Mouse (Mus musculus): ENCODE results near the gene Map3k15. TPM values are rescaled to one million over a fixed set of nuclear protein-coding genes. Genes with fewer than 3 reads are reported as not detected.

Map3k15 gene
- total RNA-seq, 2 experiments from 2014 or later = 1.4 to 2.0 TPM

DNA sequence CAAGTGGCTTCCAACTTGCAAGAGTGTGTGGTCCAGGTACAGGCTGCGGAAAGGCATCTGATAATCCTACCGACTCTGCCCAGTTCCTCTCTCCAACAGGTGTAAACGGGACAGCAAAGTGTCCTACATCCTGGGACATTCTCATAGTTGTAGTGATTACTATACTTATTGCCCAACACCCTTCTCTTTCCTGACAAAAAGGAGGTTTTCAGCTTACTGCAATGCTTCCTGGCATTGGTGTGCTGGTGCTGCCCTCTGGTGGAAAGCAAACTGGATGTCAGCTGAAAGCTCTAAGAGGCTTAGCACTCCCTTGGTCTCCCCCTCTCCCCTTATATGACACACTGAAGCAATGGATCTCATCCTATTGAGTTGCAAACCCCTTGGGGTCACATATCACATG lies 128.4 kb downstream of the Map3k15 start:
- DNase-seq = peak; percentile 69
- intact Hi-C loops (cut with DNase I) = loop anchor here (5.0 to 10.0 kb wide), 3 partner anchors 142 to 672 kb away; partner anchors contain the start of gene Sh3kbp1

DNA sequence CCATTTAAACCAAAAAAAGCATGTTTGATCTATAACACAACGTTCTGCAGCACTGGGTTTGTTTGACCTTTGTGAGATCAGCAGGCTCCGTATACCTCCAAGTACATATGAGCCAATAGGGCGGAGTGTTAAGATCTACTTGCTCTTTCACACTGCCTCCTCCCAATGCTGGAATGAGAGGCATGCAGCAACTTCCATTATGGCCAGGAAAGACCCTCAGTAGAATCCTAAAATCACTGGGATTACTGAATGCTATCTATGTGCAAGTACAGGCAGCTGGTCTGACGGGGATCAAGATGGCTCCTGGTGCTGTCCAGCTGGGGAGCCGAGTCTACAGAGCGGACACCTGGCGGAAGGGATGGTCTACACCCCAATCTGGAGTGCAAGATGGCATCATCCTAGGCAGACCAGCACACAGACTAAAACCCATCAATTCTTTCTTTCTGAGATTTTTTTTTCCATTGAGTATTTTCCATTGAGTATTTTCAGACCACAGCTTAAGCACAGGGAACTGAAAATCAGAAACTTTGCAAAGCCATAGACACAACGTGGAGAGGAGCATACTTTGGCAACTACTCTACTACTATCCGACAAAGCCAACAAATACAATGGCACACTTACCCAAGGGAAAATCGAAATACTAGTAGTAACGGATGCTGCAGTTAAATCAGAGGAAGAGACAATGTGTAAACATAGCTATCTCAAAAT lies 146.1 kb downstream of the Map3k15 start:
- intact Hi-C loops (cut with DNase I) = no loop called here
- DNase-seq = no peak

DNA sequence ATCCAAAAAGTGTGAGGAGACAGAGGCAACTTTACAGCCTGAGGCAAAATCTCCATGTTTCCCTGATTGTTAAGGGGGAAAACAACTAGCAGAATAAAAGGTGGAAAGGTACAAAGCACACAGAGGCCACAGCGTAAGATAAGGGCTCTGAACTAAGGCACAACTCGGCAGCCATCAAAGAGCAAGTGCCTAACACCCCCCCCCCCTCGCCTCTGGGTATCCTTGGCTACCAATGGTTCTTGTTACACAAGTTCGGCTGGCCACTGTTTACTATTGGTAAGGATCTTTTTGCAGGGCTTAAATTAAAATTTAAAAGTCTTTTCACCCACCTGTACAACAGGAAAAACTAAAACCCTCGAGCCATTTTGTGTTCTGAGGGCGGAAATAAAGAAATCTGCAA lies 147.5 kb downstream of the Map3k15 start:
- DNase-seq = no peak
- intact Hi-C loops (cut with DNase I) = loop anchor here (5.0 kb wide), 1 partner anchor 878 kb away; no protein-coding TSS in a partner anchor

DNA sequence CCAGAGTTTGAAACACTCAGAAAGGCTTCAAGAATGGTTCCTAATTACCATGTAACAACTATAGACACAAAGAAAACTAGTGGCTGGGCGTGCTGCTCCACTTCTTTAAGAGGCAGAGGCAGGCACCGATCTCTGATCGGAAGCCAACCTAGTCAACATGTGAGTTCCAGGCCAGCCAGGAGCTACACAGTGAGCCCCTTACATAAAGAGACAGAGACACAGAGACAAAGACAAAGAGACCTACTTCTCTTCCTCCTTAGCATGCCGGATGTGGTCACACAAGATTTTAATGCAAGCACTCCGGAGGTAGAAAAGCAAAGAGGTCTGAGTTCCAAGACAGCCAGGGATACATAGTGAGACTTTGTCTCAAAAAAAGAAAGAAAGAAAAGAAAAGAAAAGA lies 147.9 kb downstream of the Map3k15 start:
- intact Hi-C loops (cut with DNase I) = loop anchor here (5.0 kb wide), 1 partner anchor 879 kb away; no protein-coding TSS in a partner anchor
- DNase-seq = no peak

- intact Hi-C loops (cut with DNase I) = loop anchor here (5.0 kb wide), 1 partner anchor 880 kb away; no protein-coding TSS in a partner anchor
- DNase-seq = no peak
Measured at GRCm38 (mm10) chrX:160137177-160137860, 149.1 kb downstream of the Map3k15 start.

DNA sequence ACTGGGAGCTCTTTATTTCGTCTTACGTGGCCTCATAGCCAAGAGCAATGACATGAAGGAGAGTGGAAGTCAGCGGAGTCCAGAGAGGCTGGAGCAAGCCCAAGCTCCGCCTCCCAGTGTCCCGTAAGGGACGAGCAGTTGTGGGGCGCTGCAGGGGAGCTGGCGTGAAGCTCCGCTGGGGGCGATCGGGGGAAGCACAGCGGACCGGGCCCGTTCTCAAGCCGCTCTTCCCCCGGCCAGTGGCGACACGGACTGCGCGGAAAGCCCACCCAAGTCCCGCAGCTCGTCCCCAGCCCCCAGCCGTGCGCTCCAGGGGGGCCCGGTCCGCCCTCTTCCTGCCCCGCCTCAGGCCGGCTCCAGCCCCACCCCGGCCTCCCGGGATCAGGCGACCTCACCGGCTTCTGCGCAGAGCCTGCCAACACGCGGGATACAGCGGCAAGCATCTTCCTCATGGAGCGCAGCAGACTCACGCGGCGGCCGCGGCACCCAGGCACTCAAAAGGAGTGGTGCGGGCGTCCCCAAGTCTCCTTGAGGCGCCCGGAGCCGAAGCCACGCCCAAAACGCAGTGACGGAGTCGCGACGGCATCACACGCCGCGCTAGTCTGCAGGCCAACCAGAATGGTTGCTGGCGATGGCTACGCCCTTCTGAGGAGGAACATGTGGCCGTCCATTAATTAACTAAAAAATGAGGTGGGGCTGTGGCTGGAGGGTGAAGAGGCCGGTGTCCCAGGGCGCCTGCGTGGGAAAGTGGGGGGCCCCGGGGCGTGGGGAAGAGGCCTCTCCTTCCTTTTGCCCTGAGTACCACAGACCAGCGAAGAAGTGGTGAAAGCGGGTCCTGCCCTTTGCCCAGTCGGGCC lies 149.9 kb downstream of the Map3k15 start, which contains the start of gene Pdha1:
Gene Pdha1, minus strand, starts transcription at position 553 of the 857 bp plus-strand sequence.
- peak; percentile 87 for DNase-seq
- intact Hi-C loops (cut with DNase I) = loop anchor here (5.0 kb wide), 1 partner anchor 881 kb away; no protein-coding TSS in a partner anchor

DNA sequence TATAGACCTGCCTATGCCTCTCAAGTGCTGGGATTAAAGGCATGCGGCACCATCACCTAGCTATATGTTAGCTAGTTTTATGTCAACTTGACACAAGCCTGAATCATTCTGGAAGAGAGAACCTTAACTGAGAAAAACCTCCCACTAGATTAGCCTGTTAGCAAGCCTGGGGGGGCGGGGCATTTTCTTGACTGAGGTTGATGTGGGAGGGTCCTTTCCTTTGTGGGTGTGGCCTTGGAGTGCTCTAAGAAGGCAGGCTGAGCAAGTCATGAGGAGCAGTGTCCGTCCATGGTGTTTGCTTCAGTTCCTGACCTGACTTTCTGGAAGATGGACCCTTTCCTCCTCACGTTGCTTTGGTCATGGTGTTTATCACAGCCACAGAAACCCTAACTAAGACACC lies 158.6 kb downstream of the Map3k15 start:
- intact Hi-C loops (cut with DNase I) = no loop called here
- no peak for DNase-seq

GRCm38 (mm10) chrX:160147406-160147805 lies 159.2 kb downstream of the Map3k15 start:
- no peak for DNase-seq
- intact Hi-C loops (cut with DNase I) = no loop called here

GRCm38 (mm10) chrX:160148859-160149258 lies 160.6 kb downstream of the Map3k15 start:
- no peak for DNase-seq
- intact Hi-C loops (cut with DNase I) = no loop called here

GRCm38 (mm10) chrX:160153147-160153815 lies 165.0 kb downstream of the Map3k15 start:
- intact Hi-C loops (cut with DNase I) = loop anchor here (5.0 kb wide), 1 partner anchor 879 kb away; no protein-coding TSS in a partner anchor
- no peak for DNase-seq

GRCm38 (mm10) chrX:160164259-160164658 lies 176.0 kb downstream of the Map3k15 start:
- intact Hi-C loops (cut with DNase I) = no loop called here
- DNase-seq = no peak

DNA sequence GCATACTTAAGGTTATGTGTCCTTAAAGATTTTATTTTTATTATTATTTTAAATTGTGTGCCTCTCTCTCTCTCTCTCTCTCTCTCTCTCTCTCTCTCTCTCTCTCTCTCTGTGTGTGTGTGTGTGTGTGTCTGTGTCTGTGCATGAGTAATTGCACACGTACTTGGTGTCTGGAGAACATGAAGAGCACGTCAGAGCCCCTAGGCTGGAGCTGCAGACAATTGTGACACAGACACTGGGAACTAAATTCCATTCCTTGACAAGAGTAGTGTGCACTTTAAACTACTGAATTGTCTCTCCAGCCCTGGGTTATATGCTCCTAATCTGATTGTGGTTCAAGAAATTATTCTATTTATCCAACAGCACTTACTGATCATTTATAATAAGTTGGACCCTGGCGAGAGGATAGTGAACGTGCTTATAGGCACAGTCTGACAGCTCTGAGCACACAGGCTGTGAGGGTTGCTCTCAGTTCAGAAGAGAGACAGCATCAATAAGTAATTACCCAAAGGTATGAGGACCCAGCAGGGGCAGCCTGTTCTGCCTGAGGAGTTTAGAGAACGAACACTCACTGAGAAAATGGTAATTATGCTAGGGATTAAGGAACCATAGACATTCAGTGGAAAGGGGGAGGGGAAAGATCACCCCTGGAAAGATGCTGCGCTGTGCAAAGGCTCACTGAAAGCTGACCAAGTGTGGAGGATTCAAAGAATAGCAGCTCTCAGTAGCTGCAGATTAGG lies 178.2 kb downstream of the Map3k15 start:
- no peak for DNase-seq
- intact Hi-C loops (cut with DNase I) = no loop called here

DNA sequence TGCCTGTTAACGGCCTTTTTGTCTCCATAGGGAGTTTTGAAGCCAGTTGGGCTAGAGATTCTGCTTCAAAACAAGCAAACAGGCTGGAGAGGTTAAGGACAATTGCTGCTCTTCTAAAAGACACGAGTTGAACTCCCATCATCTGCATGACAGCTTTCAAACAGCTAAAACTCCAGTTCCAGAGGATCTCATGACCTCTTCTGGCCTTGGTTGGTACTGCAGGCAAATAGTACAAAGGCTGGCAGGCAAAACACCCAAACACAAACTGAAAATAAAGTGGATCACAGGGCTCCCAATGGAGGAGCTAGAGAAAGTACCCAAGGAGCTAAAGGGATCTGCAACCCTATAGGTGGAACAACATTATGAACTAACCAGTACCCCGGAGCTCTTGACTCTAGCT lies 181.9 kb downstream of the Map3k15 start:
- intact Hi-C loops (cut with DNase I) = no loop called here
- peak; percentile 56 for DNase-seq

Other genes starting within 250 kb of the Map3k15 start
- 100 to 1,000 TPM; 210 to 214 TPM for gene Pdha1, start 150.0 kb downstream of the Map3k15 start, total RNA-seq (2021)